Mouse (Mus musculus) thymus, postnatal 14 days (tissue): Measurements from ENCODE around the gene Zfp526.
A peak's percentile ranks its signal among the peaks of the same experiment; 100 is the strongest.

Source experiments
- DNase-seq: peaks from one replicate; pipeline ENCODE4 v3.0.0; 2021

Gene Zfp526

GRCm38 (mm10) chr7:25210482-25210881 is 10.7 kb upstream of the Zfp526 start:
- DNase-seq = no peak

- DNase-seq = no peak
Measured at GRCm38 (mm10) chr7:25213099-25213498, 8.1 kb upstream of the Zfp526 start.

DNA sequence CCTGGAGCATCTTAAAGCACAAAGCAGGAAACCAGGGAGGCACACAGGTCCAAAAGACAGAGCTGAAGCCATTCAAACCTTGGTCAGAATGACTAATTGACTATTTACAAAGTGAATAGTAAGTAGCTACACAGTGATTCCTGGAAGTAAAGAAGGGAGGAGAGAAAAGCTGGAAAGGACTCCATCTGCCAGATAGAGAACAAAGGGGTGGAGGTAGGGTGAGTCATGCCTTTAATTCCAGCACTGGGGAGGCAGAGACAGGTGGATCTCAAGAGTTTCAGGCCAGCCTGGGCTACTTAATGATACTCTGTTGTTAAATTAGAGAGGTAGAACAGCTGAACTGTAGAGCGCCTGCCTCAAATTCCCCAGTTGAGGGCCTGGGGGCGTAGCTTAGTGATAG is 7.1 kb upstream of the Zfp526 start:
- no peak for DNase-seq

DNA sequence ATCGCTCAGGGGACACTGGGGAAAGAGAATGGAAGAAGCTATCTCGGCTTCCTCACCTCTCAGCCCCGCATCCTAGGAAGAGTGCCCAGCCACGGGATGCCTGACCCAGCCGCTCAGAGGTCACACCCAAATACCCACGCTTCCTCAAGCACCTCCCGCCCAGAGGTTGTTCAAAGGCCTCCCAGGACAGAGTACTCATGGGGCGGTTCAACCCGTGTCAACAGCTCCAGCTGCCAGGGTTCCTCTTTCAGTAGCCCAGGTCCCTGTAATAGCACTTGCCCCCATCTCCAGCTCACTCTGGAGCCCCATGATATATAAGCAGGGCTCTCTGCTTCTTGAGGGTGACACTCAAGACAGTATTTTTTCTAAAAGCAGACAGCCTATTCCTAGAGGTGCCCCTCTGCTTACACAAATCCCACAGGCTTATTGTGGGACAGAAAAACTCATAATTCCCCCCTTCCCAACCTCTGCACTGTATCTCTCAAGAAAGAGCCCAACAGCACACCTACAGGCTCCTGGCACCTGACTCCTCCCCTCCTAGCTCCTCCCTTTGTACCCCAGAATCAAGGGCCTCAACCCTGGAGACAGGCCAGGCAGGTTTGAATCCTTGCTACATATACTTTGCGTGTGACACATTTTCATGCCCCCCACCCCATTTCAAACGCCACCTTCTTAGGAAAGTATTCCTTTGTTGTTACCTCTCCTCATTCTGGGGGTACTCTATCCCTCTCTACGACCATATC is 3.4 kb upstream of the Zfp526 start:
- DNase-seq = no peak

DNA sequence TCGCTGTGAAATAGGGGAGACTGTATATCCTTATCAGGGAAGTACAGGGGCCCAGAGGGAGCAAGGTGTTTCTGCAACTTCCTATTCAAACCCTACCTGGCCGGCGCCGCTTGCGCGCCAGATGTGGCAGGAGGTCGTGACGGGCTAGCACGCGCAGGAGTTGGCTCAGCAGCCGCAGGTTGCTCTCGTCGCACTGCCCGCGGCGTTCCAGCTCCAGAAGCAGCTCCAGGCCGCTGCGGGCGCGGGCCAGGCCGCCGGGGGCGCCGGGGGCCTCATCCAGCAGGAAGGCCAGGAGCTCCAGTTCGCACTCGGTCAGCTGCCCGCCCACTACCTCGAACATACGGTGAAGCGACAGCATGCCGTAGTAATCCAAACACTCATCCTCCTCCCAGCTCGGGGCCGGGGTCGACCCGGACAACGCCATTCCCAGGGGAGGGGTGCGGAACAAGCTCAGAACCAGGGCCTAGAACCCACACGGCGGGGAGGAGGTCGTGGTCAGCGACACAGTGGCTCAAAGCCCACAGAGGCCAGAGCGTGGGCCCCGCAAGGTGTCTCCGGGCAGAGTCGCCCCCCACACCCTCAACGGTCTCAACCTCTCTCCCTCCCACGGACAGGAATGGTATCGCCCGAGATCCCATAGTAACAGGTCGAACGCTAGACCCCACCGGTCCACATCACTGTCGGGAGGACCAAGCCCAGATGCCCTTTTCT is 2.4 kb upstream of the Zfp526 start:
- peak; percentile 74 for DNase-seq

DNA sequence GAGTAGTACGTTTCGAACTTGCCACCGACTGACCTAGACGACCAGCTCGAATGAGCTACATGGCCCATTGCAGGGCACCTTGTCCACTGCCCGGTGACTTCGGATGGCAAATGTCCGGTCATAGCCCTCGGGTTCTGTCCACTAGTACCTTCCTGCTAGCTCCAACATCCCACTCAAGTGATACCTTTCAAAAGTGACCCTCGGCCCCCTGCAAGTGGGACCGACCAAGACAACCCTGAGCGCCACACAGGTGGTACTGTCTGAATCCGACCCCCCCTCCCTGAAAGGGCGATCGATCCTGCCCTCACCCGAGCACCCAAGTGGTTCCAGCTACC is 1.8 kb upstream of the Zfp526 start:
- no peak for DNase-seq

DNA sequence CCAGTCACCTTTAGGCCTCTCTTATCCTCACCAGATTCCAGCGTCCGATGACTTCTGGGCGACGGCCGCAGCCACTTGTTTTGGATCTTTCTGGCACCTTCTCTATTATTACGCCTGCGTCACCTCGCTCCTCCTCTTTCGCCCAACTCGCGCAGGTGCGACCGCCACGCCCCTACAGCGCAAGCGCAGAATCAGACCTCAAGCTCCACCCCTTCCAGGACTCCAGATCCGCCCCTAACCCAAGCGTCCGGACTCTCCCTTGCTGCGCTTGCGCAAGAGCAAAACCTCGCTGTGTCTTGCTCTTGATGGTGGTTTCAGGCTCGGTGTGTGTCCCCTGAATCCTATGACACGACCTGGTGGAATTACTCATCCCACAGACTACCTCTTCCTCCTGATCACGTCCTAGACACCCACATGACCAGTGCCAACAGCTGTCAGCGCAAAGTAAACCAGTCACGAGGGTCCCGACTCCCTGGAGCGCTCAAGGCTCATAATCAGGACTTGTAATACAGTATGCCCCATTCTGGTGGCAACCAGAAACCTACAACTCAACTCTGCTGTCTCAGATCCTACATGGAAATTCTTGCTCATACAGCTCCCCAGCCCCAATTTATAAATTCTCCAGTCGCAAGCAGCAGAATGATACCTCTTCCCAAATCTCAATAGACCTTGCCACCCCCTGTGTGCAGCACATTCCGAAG is 1.3 kb upstream of the Zfp526 start:
- peak; percentile 98 for DNase-seq

DNA sequence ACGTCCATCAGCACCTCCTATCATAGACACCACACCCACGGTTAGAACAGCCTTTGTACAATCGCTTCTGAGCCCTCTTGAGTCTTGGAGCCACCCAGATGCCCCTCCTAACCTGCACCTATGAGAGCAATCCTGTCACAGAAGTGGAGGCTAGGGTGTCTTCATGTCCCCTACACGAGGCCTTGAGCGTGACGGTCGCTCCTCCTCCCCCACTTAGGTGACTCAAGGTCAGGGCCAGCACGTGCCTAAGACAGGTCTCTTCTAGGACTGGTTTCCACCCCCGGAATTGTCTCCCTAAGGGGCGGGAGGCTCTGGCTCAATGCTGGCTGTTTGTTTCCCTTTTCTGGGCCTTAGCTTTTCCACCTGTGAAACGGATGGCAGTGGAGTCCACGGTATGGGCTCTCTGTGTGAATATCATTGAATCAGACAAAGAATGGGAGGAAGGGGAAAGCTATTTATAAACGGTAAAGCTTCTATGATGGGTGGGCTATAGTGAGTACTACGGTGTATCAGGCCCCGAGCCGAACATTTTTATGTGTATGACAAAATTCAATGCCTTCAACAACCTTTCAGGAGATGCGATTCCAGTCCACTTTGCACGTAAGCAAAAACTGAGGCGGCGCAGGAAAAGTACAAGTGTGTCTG is 646 bp upstream of the Zfp526 start, which contains the start of gene Dedd2:
TSS of gene Dedd2 (minus strand) at position 159 of the 645 bp plus-strand sequence.
- peak; percentile 45 for DNase-seq

GRCm38 (mm10) chr7:25222275-25222967 is 1.2 kb downstream of the Zfp526 start:
- no peak for DNase-seq

GRCm38 (mm10) chr7:25227523-25228300 is 6.5 kb downstream of the Zfp526 start:
- DNase-seq = no peak

GRCm38 (mm10) chr7:25230690-25231285 is 9.6 kb downstream of the Zfp526 start:
- DNase-seq = peak; percentile 58

DNA sequence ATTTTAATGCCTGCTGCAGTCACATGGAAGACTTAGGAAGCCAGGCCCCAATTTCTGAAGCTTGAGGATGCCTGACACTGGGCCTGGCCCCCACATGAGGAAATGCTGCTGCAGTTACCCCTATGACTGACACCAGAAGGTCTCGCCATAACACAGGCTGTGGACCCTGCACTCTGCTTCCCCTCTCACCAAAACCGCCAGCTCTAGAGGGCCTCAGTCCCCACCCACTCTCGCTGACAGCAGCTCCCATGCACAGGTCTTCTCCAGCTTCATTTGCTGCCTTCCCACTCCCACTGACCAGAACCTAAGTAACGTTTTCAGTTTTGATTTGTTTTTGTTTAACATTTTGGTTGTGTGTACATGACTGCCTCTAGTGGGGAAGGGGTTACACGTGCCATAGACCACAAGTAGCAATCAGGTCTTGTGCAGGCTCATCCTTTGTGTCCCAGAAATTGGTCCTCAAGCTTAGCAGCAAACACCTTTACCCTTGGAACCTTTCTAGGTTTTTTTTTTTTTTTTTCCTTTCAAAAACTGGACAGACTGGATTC is 10.9 kb downstream of the Zfp526 start:
- peak; percentile 57 for DNase-seq

GRCm38 (mm10) chr7:25233061-25233460 is 11.8 kb downstream of the Zfp526 start:
- DNase-seq = peak; percentile 80

- no peak for DNase-seq
Measured at GRCm38 (mm10) chr7:25235526-25235925, 14.3 kb downstream of the Zfp526 start.

DNA sequence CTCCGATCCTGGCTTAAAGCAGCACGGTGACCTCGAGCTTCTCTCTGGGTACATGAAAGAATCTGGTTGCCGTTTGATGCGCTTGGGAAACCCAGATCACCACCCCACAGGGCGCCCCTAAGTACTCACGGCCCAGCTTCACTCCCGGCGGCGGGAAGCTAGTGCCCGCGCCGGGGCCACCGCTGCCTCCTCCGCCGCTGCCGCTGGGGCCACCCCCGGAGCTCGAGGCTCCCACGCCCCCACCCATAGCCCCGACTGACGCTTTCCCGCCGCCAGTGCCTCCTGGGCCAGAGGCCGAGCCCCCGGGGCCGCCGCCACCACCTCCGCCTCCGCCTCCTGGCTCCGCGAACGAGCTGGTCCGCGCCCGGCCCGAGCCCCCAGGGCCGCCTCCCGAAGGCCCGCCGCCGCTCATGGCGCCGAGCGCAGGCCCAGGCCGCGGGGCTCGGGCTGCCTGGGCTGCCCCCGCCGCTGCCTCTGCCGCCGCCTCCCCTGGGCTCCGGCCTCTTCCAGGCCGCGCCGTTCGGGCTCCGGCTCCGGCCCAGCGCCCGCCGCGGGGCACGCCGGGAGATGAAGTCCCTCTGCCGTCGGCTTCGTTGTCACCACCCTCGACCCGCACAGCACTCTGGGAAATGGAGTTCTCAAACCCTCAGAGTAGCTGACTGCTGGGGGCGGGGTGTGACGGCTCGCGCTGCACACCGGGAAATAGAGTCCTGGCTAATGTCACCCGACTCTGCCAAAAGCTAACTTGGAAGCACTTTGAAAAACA is 16.2 kb downstream of the Zfp526 start, which contains the start of gene Gsk3a:
TSS of gene Gsk3a (minus strand) at position 603 of the 766 bp plus-strand sequence.
- DNase-seq = peak; percentile 99

GRCm38 (mm10) chr7:25238015-25238706 is 16.9 kb downstream of the Zfp526 start:
- peak; percentile 91 for DNase-seq

DNA sequence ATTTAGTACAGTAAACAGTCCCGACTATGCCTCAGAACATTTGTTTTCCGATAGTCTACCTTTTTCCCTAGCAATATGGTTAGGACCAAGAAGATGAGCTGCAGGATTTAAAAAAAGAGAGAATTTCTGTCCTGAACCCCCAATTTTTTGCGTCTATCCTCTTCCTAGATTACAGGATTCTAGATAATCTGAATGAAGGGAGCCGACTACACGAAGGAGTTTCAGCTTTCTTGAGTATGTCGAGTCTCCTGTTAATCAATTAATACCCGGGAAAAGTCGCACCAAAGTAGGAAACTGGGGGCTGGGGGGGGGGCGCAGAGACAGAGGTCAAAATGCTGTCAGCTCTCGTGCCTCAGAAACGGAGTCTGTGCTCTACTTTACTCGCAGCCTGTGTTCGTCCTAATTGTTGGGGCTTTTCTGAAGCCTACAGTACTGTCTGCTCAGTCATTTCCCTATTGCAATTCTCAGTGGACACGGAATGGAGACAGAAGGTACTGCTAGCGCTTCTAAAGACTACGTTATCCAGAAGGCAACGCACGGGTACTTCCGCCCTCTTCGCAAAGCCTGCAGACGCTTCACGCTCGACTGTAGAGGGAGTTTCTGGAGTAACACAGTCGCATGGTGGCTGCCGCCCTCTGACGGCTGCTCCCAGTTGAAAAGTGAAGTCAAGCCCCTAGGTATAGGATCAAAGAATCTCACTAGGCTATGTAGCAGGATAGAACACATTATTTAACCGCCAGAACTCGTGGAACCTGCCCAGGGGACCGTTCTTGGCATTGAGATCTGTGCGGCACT is 17.8 kb downstream of the Zfp526 start:
- peak; percentile 90 for DNase-seq

DNA sequence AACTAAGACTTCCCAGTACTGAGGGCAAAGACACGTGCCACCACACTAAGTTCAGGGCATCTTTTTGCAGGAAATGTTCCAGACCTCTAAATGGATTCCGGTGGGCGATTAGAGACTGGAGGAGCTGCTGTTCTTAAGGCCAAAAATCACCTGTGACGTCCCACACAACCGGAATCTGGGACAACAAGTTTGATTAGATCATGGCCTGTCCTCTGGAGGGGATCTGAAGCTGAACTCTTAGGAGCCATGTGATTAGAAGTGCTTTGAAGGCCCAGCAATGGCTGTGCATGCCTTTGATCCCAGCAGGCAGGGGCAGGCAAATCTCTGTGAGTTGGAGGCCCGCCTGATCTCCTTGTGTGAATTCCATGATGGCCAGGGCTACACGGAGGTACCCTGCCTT is 19.4 kb downstream of the Zfp526 start:
- DNase-seq = no peak

DNA sequence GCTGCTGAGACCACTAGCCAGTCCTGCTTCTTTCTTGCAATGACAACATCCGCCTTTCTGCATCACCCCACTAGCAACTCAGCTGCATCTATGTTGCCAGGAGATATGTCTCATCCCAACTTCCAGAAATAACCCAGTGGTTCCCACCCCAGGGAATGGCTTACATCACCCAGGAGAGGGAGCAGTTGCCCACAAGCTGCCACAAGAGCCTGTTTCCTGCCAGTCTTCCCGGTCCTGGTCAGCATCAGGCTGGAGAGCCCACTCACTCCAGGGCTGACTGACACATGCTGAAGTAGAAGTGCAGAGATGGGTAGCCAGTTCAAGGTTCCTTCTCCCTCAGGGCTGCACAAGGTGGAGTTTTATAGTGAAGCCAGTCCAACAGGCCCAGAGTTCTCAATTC is 19.8 kb downstream of the Zfp526 start:
- no peak for DNase-seq
